Mouse (Mus musculus) kidney, adult 2 months (tissue): ENCODE measurements around the gene Mtmr12.

ENCODE experiments used
- CTCF ChIP-seq: fragments of 200-500 bp; conservative IDR thresholded peaks from 2 replicates; pipeline ENCODE4 v1.5.1; 2011; ENCODE audit warnings: low read depth, mild to moderate bottlenecking, control low read depth, low read length, moderate library complexity, mixed read lengths; ENCODE audit not compliant: insufficient read depth, insufficient read length
- POLR2A ChIP-seq: fragments of 200-500 bp; IDR thresholded peaks from one replicate; pipeline ENCODE4 v1.6.1; 2011; ENCODE audit warnings: low read depth, low read length, control low read depth

DNA sequence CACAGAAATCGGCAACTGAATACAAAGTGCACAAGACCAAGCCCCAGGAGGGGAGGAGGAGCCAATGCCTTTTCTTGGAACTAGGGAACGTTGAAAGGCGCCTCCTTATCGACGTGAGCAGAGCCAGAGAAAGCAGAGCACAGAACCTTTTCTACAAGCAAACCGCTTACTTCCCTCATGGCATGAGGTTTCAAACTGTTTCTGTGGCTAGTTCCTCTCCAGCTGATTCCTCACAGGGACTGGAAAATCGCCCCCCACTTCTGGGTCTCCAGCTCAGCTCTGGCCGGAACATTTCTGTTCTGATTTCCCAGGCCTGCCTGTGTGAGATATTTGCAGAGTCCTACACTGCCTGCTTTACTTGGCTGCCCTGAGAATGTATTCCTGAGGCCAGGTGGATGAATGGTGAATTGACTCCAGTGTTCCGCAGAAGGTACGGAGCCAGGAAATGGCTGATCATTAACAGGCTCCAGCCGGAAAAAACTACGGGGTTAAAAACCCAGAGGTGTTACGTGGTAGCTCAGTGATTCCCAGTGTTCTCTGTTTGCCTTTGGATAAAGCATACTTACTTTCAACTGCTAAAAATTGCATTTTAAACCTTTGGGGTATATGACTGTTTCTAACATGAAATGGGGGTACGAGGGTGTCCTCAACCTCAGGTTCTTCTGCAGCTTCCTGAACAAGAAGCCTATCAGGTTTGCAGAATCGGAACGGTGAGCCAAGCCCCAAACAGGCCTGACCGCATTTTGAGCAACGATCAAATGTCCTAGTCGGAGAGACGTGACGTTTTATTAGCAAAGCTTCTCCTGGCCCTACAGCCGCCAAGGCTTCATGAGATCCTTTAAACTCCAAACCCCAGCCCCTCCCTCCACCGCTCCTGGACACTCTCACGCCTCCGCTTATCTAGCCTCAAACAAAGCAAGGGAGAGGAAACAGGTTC lies 10.7 kb upstream of the Mtmr12 start:
- TF ChIP-seq CTCF (0 out of 2 replicates have a peak, but pooled peaks have one; percentile 19), POLR2A (no peak)
